Mouse (Mus musculus) central nervous system, embryonic 11.5 days (tissue): ENCODE results near the gene 1600002K03Rik. TPM values are rescaled to one million over a fixed set of nuclear protein-coding genes. Genes with fewer than 3 reads are reported as not detected.

Experiments used
- polyA plus RNA-seq: library from polyadenylated mRNA; depleted of rRNA; stranded (reverse); fragments of >200 nt; gene quantifications from 2 replicates; pipeline ENCODE4 v1.2.3, GENCODE M21; 2012; rRNA removed

The 1600002K03Rik gene
- 15.7 and 18.1 TPM in 2 replicates for polyA plus RNA-seq

GRCm38 (mm10) chr10:80172527-80173292 lies at the start of gene 1600002K03Rik:
Gene 1600002K03Rik (plus strand): TSS chr10:80172944.

GRCm38 (mm10) chr10:80138553-80139438 lies 33.9 kb upstream of the 1600002K03Rik start, which contains the start of gene Atp5d:
Gene Atp5d (plus strand): TSS chr10:80138632.

GRCm38 (mm10) chr10:80140666-80141035 lies 32.1 kb upstream of the 1600002K03Rik start, which contains the start of gene Cbarp:
Gene Cbarp (minus strand): TSS chr10:80140835.

GRCm38 (mm10) chr10:80147719-80148601 lies 24.8 kb upstream of the 1600002K03Rik start, which contains the start of gene Midn:
Gene Midn (plus strand): TSS chr10:80148272.

GRCm38 (mm10) chr10:80165392-80166128 lies 7.2 kb upstream of the 1600002K03Rik start, which contains the start of gene Cirbp:
Gene Cirbp (plus strand): TSS chr10:80165985.

GRCm38 (mm10) chr10:80179068-80180051 lies 6.6 kb downstream of the 1600002K03Rik start, which contains the start of gene Efna2:
Gene Efna2 (plus strand): TSS chr10:80179482.

Other genes with a start within 250 kb of the 1600002K03Rik start
- 11.1 and 12.1 TPM in 2 replicates for gene Arid3a, start 245.9 kb upstream of the 1600002K03Rik start, polyA plus RNA-seq
- 40.0 and 55.7 TPM in 2 replicates for gene Wdr18, start 212.8 kb upstream of the 1600002K03Rik start, polyA plus RNA-seq
- gene Grin3b, start 202.2 kb upstream of the 1600002K03Rik start, polyA plus RNA-seq, result 0.28 and 0.39 TPM in 2 replicates
- gene Tmem259, start 188.6 kb upstream of the 1600002K03Rik start, polyA plus RNA-seq, result 120 and 158 TPM in 2 replicates
- gene Cnn2, start 184.4 kb upstream of the 1600002K03Rik start, polyA plus RNA-seq, result 66.5 and 128 TPM in 2 replicates
- 7.7 and 7.9 TPM in 2 replicates for gene Abca7, start 176.4 kb upstream of the 1600002K03Rik start, polyA plus RNA-seq
- 12.5 and 14.7 TPM in 2 replicates for gene Arhgap45, start 156.3 kb upstream of the 1600002K03Rik start, polyA plus RNA-seq
- gene Polr2e, start 133.1 kb upstream of the 1600002K03Rik start, polyA plus RNA-seq, result 194 and 280 TPM in 2 replicates
- 416 and 440 TPM in 2 replicates for gene Gpx4, start 125.8 kb upstream of the 1600002K03Rik start, polyA plus RNA-seq
- 16.6 and 19.3 TPM in 2 replicates for gene Sbno2, start 67.4 kb upstream of the 1600002K03Rik start, polyA plus RNA-seq
- gene Stk11, start 57.1 kb upstream of the 1600002K03Rik start, polyA plus RNA-seq, result 119 and 142 TPM in 2 replicates
- gene Atp5d, start 34.3 kb upstream of the 1600002K03Rik start, polyA plus RNA-seq, result 329 and 334 TPM in 2 replicates
- 33.8 and 39.4 TPM in 2 replicates for gene Cbarp, start 32.1 kb upstream of the 1600002K03Rik start, polyA plus RNA-seq
- 171 and 228 TPM in 2 replicates for gene Midn, start 24.7 kb upstream of the 1600002K03Rik start, polyA plus RNA-seq
- 260 and 305 TPM in 2 replicates for gene Cirbp, start 7.0 kb upstream of the 1600002K03Rik start, polyA plus RNA-seq
- gene Efna2, start 6.5 kb downstream of the 1600002K03Rik start, polyA plus RNA-seq, result 47.6 and 65.6 TPM in 2 replicates
- 115 and 164 TPM in 2 replicates for gene Mum1, start 53.5 kb downstream of the 1600002K03Rik start, polyA plus RNA-seq
- gene Ndufs7, start 76.2 kb downstream of the 1600002K03Rik start, polyA plus RNA-seq, result 188 and 220 TPM in 2 replicates
- gene Gamt, start 88.1 kb downstream of the 1600002K03Rik start, polyA plus RNA-seq, result 11.8 and 25.1 TPM in 2 replicates
- gene Dazap1, start 88.5 kb downstream of the 1600002K03Rik start, polyA plus RNA-seq, result 156 and 213 TPM in 2 replicates
- gene Rps15, start 119.5 kb downstream of the 1600002K03Rik start, polyA plus RNA-seq, result 3,440 and 4,629 TPM in 2 replicates
- gene Apc2, start 123.0 kb downstream of the 1600002K03Rik start, polyA plus RNA-seq, result 48.8 and 63.3 TPM in 2 replicates
- gene 2310011J03Rik, start 147.6 kb downstream of the 1600002K03Rik start, polyA plus RNA-seq, result 30.4 and 34.3 TPM in 2 replicates
- gene Pcsk4, start 156.6 kb downstream of the 1600002K03Rik start, polyA plus RNA-seq, result 3.1 and 4.9 TPM in 2 replicates
- 2.0 and 3.5 TPM in 2 replicates for gene Reep6, start 157.0 kb downstream of the 1600002K03Rik start, polyA plus RNA-seq
- gene Adamtsl5, start 175.5 kb downstream of the 1600002K03Rik start, polyA plus RNA-seq, result 0.52 and 0.75 TPM in 2 replicates
- 0.26 and 0.29 TPM in 2 replicates for gene Plk5, start 183.5 kb downstream of the 1600002K03Rik start, polyA plus RNA-seq
- gene Mex3d, start 214.7 kb downstream of the 1600002K03Rik start, polyA plus RNA-seq, result 57.7 and 74.4 TPM in 2 replicates
- 289 and 353 TPM in 2 replicates for gene Mbd3, start 226.6 kb downstream of the 1600002K03Rik start, polyA plus RNA-seq
- 428 and 554 TPM in 2 replicates for gene Uqcr11, start 233.9 kb downstream of the 1600002K03Rik start, polyA plus RNA-seq